Mouse (Mus musculus) limb, embryonic 15.5 days (tissue): Measurements from ENCODE around the gene Col13a1. TPM values are rescaled to one million over a fixed set of nuclear protein-coding genes. Genes with fewer than 3 reads are reported as not detected.

Experiments
- ATAC-seq: fragments of 200-750 bp; cut with Nextera tagmentation; 2 replicates; pipeline ENCODE4 v1.8.0; 2017; ENCODE audit warnings: low read depth, moderate TSS enrichment; ENCODE audit not compliant: insufficient number of reproducible peaks, low FRiP score, low TSS enrichment
- H3K27ac ChIP-seq: fragments of 300-500 bp; sonication (generic); 2 replicates; pipeline ENCODE4 v1.5.1; 2015; ENCODE audit warnings: moderate library complexity, mild to moderate bottlenecking, inconsistent platforms
- H3K27me3 ChIP-seq: fragments of 300-500 bp; sonication (generic); 2 replicates; pipeline ENCODE4 v1.6.1; 2015; ENCODE audit warnings: inconsistent platforms
- H3K36me3 ChIP-seq: fragments of 300-500 bp; sonication (generic); 2 replicates; pipeline ENCODE4 v1.6.1; 2015; ENCODE audit warnings: inconsistent platforms
- H3K4me1 ChIP-seq: fragments of 300-500 bp; sonication (generic); 2 replicates; pipeline ENCODE4 v1.6.1; 2015; ENCODE audit warnings: inconsistent platforms
- H3K4me2 ChIP-seq: fragments of 300-500 bp; sonication (generic); 2 replicates; pipeline ENCODE4 v1.6.1; 2015; ENCODE audit warnings: mild to moderate bottlenecking, inconsistent platforms
- H3K4me3 ChIP-seq: fragments of 300-500 bp; sonication (generic); 2 replicates; pipeline ENCODE4 v1.5.1; 2015; ENCODE audit warnings: mild to moderate bottlenecking, inconsistent platforms
- H3K9ac ChIP-seq: fragments of 300-500 bp; sonication (generic); 2 replicates; pipeline ENCODE4 v1.6.1; 2015; ENCODE audit warnings: inconsistent platforms
- H3K9me3 ChIP-seq: fragments of 300-500 bp; sonication (generic); 2 replicates; pipeline ENCODE4 v1.6.1; 2016; ENCODE audit warnings: inconsistent platforms
- WGBS: fragments of 180-500 bp; shearing (Covaris S2); methylation state at CpG from one replicate; pipeline ENCODE4 v1.1.7; 2015; 5-methylcytosine and 5-hydroxymethylcytosine counted together
- polyA plus RNA-seq: library from polyadenylated mRNA; unstranded; fragments of >200 nt; fragmentation: Nextera tagmentation; extraction: Ambion mirVana; gene quantifications from 2 replicates; pipeline ENCODE4 v1.2.1, GENCODE M21; 2015

The Col13a1 gene
- polyA plus RNA-seq, 1 experiment from 2014 or later = 9.1 TPM

- no peak overlapping the region for H3K4me3 ChIP-seq
- peaks cover 3% of the 10 kb centered on the region; the same call in 1 of the 2 replicates for H3K4me1 ChIP-seq
- no peak overlapping the region for H3K4me2 ChIP-seq
- ATAC-seq = no peak
- WGBS = 55% methylated on average over 9 of the region's 9 CpGs
- H3K27me3 ChIP-seq = no peaks in the 10 kb centered on the region
- no peak overlapping the region for H3K27ac ChIP-seq
- H3K9me3 ChIP-seq = no peaks in the 10 kb centered on the region
- H3K9ac ChIP-seq = no peak overlapping the region
- H3K36me3 ChIP-seq = no peaks in the 10 kb centered on the region
These were observed 139.6 kb downstream of the Col13a1 start for GRCm38 (mm10) chr10:61839326-61839725.

GRCm38 (mm10) chr10:61838769-61839168, 140.1 kb downstream of the Col13a1 start:
- Histone ChIP-seq H3K4me1 (peaks cover 3% of the 10 kb centered on the region; the same call in 1 of the 2 replicates), H3K27me3 (no peaks in the 10 kb centered on the region), H3K4me3 (no peak overlapping the region), H3K4me2 (no peak overlapping the region), H3K9me3 (no peaks in the 10 kb centered on the region), H3K9ac (no peak overlapping the region), H3K27ac (no peak overlapping the region), H3K36me3 (no peaks in the 10 kb centered on the region)
- WGBS = 1% methylated on average over 6 of the region's 6 CpGs
- ATAC-seq = peak; percentile 17; the same call in 1 of the 2 replicates

- Histone ChIP-seq H3K4me1 (peaks cover 8% of the 10 kb centered on the region; the same call in 1 of the 2 replicates), H3K4me3 (no peak overlapping the region), H3K4me2 (no peak overlapping the region), H3K27ac (no peak overlapping the region), H3K27me3 (no peaks in the 10 kb centered on the region), H3K9me3 (no peaks in the 10 kb centered on the region), H3K36me3 (no peaks in the 10 kb centered on the region), H3K9ac (no peak overlapping the region)
- ATAC-seq = no peak
- WGBS = 59% methylated on average over 8 of the region's 8 CpGs
These were observed 141.6 kb downstream of the Col13a1 start for GRCm38 (mm10) chr10:61837286-61837685.

GRCm38 (mm10) chr10:61834288-61834687, 144.6 kb downstream of the Col13a1 start:
- H3K9me3 ChIP-seq = no peaks in the 10 kb centered on the region
- peaks cover 24% of the 10 kb centered on the region for H3K4me1 ChIP-seq
- no peak overlapping the region for H3K4me2 ChIP-seq
- no peak overlapping the region for H3K9ac ChIP-seq
- no peak for ATAC-seq
- no peak overlapping the region for H3K4me3 ChIP-seq
- no peaks in the 10 kb centered on the region for H3K27me3 ChIP-seq
- WGBS = 94% methylated on average over 6 of the region's 6 CpGs
- H3K36me3 ChIP-seq = no peaks in the 10 kb centered on the region
- no peak overlapping the region for H3K27ac ChIP-seq

- H3K9me3 ChIP-seq = no peaks in the 10 kb centered on the region
- no peak overlapping the region for H3K4me3 ChIP-seq
- WGBS = 72% methylated on average over 11 of the region's 11 CpGs
- no peak overlapping the region for H3K27ac ChIP-seq
- H3K4me2 ChIP-seq = no peak overlapping the region
- peaks cover 24% of the 10 kb centered on the region for H3K4me1 ChIP-seq
- H3K9ac ChIP-seq = no peak overlapping the region
- no peaks in the 10 kb centered on the region for H3K27me3 ChIP-seq
- no peak for ATAC-seq
- H3K36me3 ChIP-seq = no peaks in the 10 kb centered on the region
These were observed 146.2 kb downstream of the Col13a1 start for GRCm38 (mm10) chr10:61832713-61833112.

GRCm38 (mm10) chr10:61831741-61832140, 147.2 kb downstream of the Col13a1 start:
- Histone ChIP-seq H3K4me1 (peaks cover 34% of the 10 kb centered on the region), H3K4me2 (no peak overlapping the region), H3K36me3 (no peaks in the 10 kb centered on the region), H3K27ac (no peak overlapping the region), H3K9me3 (no peaks in the 10 kb centered on the region), H3K4me3 (no peak overlapping the region), H3K27me3 (no peaks in the 10 kb centered on the region), H3K9ac (no peak overlapping the region)
- WGBS = 85% methylated on average over 6 of the region's 6 CpGs
- no peak for ATAC-seq

- H3K4me1 ChIP-seq = peaks cover 36% of the 10 kb centered on the region
- WGBS = 69% methylated on average over 12 of the region's 12 CpGs
- H3K9ac ChIP-seq = no peak overlapping the region
- no peak for ATAC-seq
- no peaks in the 10 kb centered on the region for H3K9me3 ChIP-seq
- H3K27me3 ChIP-seq = no peaks in the 10 kb centered on the region
- no peak overlapping the region for H3K4me3 ChIP-seq
- 0 out of 2 replicates have a peak overlapping the region, but pooled peaks have one; percentile 24 for H3K27ac ChIP-seq
- H3K4me2 ChIP-seq = peak overlapping the region; percentile 10; the same call in 1 of the 2 replicates
- H3K36me3 ChIP-seq = no peaks in the 10 kb centered on the region
These were observed 147.7 kb downstream of the Col13a1 start for GRCm38 (mm10) chr10:61831251-61831650.

GRCm38 (mm10) chr10:61830817-61831216, 148.1 kb downstream of the Col13a1 start:
- no peaks in the 10 kb centered on the region for H3K36me3 ChIP-seq
- H3K9me3 ChIP-seq = no peaks in the 10 kb centered on the region
- H3K4me3 ChIP-seq = no peak overlapping the region
- H3K27me3 ChIP-seq = no peaks in the 10 kb centered on the region
- ATAC-seq = no peak
- 27% methylated on average over 9 of the region's 9 CpGs for WGBS
- H3K4me1 ChIP-seq = peaks cover 40% of the 10 kb centered on the region
- H3K4me2 ChIP-seq = peak overlapping the region; percentile 10; the same call in 1 of the 2 replicates
- 0 out of 2 replicates have a peak overlapping the region, but pooled peaks have one; percentile 24 for H3K27ac ChIP-seq
- H3K9ac ChIP-seq = no peak overlapping the region

GRCm38 (mm10) chr10:61829046-61829445, 149.9 kb downstream of the Col13a1 start:
- Histone ChIP-seq H3K4me3 (no peak overlapping the region), H3K9me3 (no peaks in the 10 kb centered on the region), H3K9ac (no peak overlapping the region), H3K4me1 (peaks cover 47% of the 10 kb centered on the region), H3K27ac (no peak overlapping the region), H3K4me2 (no peak overlapping the region), H3K36me3 (no peaks in the 10 kb centered on the region), H3K27me3 (no peaks in the 10 kb centered on the region)
- 70% methylated on average over 4 of the region's 4 CpGs for WGBS
- no peak for ATAC-seq

- no peak overlapping the region for H3K9ac ChIP-seq
- WGBS = 84% methylated on average over 32 of the region's 32 CpGs
- peaks cover 54% of the 10 kb centered on the region for H3K4me1 ChIP-seq
- no peak overlapping the region for H3K4me2 ChIP-seq
- H3K27me3 ChIP-seq = no peaks in the 10 kb centered on the region
- no peak overlapping the region for H3K4me3 ChIP-seq
- ATAC-seq = no peak
- H3K9me3 ChIP-seq = no peaks in the 10 kb centered on the region
- no peaks in the 10 kb centered on the region for H3K36me3 ChIP-seq
- no peak overlapping the region for H3K27ac ChIP-seq
These were observed 150.7 kb downstream of the Col13a1 start for GRCm38 (mm10) chr10:61827950-61828936.

GRCm38 (mm10) chr10:61826753-61827435, 152.0 kb downstream of the Col13a1 start:
- H3K4me3 ChIP-seq = no peak overlapping the region
- no peaks in the 10 kb centered on the region for H3K9me3 ChIP-seq
- H3K36me3 ChIP-seq = no peaks in the 10 kb centered on the region
- ATAC-seq = no peak
- no peak overlapping the region for H3K9ac ChIP-seq
- H3K27me3 ChIP-seq = no peaks in the 10 kb centered on the region
- H3K4me2 ChIP-seq = no peak overlapping the region
- H3K27ac ChIP-seq = peak overlapping the region; percentile 47
- 31% methylated on average over 16 of the region's 16 CpGs for WGBS
- H3K4me1 ChIP-seq = peaks cover 51% of the 10 kb centered on the region
